Mouse (Mus musculus) cerebellum, postnatal 10 days (tissue): ENCODE results near the gene Mtnr1a.
"Not testable (repeated sequence)": the region's sequence is repeated elsewhere in the genome, so short reads cannot be mapped to it uniquely, and the experiment has no call there.

Experiments
- DNase-seq, 2 experiments: peaks; one replicate each; pipeline ENCODE4 v3.0.0; 2021; ENCODE audit warnings: mixed read lengths in 2 of 2

The Mtnr1a gene

GRCm38 (mm10) chr8:45068759-45069386 is at the start of gene Mtnr1a:
Mtnr1a (plus strand) TSS chr8:45069137.
- DNase-seq, result peak; percentile 97 to 99

- no peak for DNase-seq
Measured at GRCm38 (mm10) chr8:45019241-45019640, 49.7 kb upstream of the Mtnr1a start.

GRCm38 (mm10) chr8:45021171-45021570 is 47.8 kb upstream of the Mtnr1a start:
- peak; percentile 58 to 70 for DNase-seq

- peak; percentile 73 to 79 for DNase-seq
Measured at GRCm38 (mm10) chr8:45021911-45022665, 46.8 kb upstream of the Mtnr1a start.

GRCm38 (mm10) chr8:45028081-45028497 is 40.8 kb upstream of the Mtnr1a start:
- peak; percentile 61 to 69 for DNase-seq

- DNase-seq, result no peak
Measured at GRCm38 (mm10) chr8:45038350-45038749, 30.6 kb upstream of the Mtnr1a start.

GRCm38 (mm10) chr8:45044160-45044559 is 24.8 kb upstream of the Mtnr1a start:
- DNase-seq, result no peak

- DNase-seq, result no peak
Measured at GRCm38 (mm10) chr8:45050451-45050850, 18.5 kb upstream of the Mtnr1a start.

- DNase-seq, result no peak
Measured at GRCm38 (mm10) chr8:45051236-45051635, 17.7 kb upstream of the Mtnr1a start.

- peak in 1 of 2 experiments; percentile 16 for DNase-seq
Measured at GRCm38 (mm10) chr8:45052205-45052604, 16.7 kb upstream of the Mtnr1a start.

- no peak for DNase-seq
Measured at GRCm38 (mm10) chr8:45052618-45053017, 16.3 kb upstream of the Mtnr1a start.

GRCm38 (mm10) chr8:45055500-45055899 is 13.4 kb upstream of the Mtnr1a start:
- DNase-seq, result peak in 1 of 2 experiments; percentile 14

GRCm38 (mm10) chr8:45056810-45057209 is 12.1 kb upstream of the Mtnr1a start:
- peak; percentile 13 to 26 for DNase-seq

- no peak for DNase-seq
Measured at GRCm38 (mm10) chr8:45060083-45060482, 8.9 kb upstream of the Mtnr1a start.

GRCm38 (mm10) chr8:45062311-45062710 is 6.6 kb upstream of the Mtnr1a start:
- DNase-seq, result no peak

GRCm38 (mm10) chr8:45062982-45063924 is 5.7 kb upstream of the Mtnr1a start:
- no peak for DNase-seq

GRCm38 (mm10) chr8:45064197-45064869 is 4.6 kb upstream of the Mtnr1a start:
- DNase-seq, result no peak

GRCm38 (mm10) chr8:45065391-45065790 is 3.5 kb upstream of the Mtnr1a start:
- DNase-seq, result not testable (repeated sequence)

GRCm38 (mm10) chr8:45070949-45071348 is 2.0 kb downstream of the Mtnr1a start:
- DNase-seq, result no peak

- no peak for DNase-seq
Measured at GRCm38 (mm10) chr8:45080850-45081249, 11.9 kb downstream of the Mtnr1a start.

- DNase-seq, result no peak
Measured at GRCm38 (mm10) chr8:45093599-45093998, 24.7 kb downstream of the Mtnr1a start.

- peak; percentile 8 for DNase-seq
Measured at GRCm38 (mm10) chr8:45109371-45110063, 40.6 kb downstream of the Mtnr1a start.
